Mouse (Mus musculus) yolk sac, embryonic 10.5 days (tissue): Measurements from ENCODE around the gene Rbm4.
A peak's percentile ranks its signal among the peaks of the same experiment; 100 is the strongest.
"Not testable (repeated sequence)": the region's sequence is repeated elsewhere in the genome, so short reads cannot be mapped to it uniquely, and the experiment has no call there.

Source experiments
- DNase-seq: peaks from one replicate; pipeline ENCODE4 v3.0.0-alpha.2; 2017; ENCODE audit warnings: low spot score

Rbm4 gene

GRCm38 (mm10) chr19:4797846-4798245, 4.1 kb upstream of the Rbm4 start:
- DNase-seq = no peak

DNA sequence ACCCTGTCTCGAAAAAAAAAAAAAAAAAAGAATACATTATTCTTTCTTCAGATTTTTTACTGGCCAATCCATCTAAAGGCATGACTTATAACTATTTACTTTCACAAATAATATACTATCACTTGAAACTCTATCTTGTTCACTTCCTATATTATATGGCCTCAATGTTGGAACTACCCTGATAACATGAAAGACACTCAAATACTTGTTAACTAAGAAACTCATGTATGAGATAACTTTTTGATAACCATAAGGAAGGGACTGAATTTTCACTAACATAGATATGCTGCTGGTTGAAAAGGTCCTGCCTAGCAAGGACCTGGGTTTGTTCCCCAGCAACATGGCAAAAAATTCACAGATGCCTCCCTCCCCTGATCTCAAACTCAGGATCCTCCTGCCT, 2.2 kb upstream of the Rbm4 start:
- DNase-seq = no peak

DNA sequence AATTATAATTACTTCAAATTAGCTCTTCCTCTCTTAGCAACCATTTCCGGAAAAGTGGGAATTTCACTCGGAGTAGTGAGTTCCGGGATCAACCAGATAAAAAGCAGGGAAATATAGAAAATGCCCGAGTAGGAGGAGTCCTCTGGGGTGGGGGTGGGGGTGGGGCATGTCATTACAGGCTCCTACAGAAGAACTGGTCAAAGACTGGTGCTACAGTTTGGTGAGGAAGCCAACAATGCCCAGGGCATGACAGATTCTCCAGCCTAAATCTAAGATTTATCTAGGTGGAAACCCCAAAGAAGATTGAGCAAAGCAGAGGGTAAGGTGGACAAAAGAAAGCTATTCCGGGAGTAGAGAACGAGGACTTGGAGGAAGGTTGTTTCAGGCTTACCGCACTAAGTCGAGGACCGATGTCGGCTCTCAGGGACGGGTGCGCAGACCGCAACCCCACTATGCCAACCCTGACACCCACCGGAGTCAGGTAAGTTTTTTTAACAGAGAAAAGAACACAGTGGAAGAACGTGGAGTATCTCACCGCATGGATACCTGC, 345 bp downstream of the Rbm4 start:
- DNase-seq = no peak

DNA sequence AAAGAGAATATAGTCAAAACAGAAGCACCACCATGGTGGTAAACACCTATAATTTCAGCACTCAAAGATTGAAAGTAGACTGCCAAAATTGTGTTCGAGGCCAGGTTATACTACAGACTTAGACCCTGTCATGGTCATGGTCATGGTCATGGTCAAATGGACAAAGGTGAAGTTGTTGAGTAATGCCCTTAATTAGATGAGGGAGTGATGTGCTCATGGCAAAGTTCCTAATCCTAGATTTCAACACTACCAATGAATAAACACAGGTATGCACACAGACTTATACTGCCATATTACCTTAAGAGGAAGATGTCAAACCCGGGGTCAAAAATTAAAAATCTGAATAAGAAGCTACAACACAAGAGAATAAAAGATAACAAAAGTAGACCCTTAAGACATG, 7.4 kb downstream of the Rbm4 start:
- no peak for DNase-seq

- no peak for DNase-seq
Measured at GRCm38 (mm10) chr19:4785206-4785605, 8.5 kb downstream of the Rbm4 start.

- DNase-seq = no peak
Measured at GRCm38 (mm10) chr19:4782891-4783290, 10.8 kb downstream of the Rbm4 start.

- no peak for DNase-seq
Measured at GRCm38 (mm10) chr19:4772785-4773184, 20.9 kb downstream of the Rbm4 start.

DNA sequence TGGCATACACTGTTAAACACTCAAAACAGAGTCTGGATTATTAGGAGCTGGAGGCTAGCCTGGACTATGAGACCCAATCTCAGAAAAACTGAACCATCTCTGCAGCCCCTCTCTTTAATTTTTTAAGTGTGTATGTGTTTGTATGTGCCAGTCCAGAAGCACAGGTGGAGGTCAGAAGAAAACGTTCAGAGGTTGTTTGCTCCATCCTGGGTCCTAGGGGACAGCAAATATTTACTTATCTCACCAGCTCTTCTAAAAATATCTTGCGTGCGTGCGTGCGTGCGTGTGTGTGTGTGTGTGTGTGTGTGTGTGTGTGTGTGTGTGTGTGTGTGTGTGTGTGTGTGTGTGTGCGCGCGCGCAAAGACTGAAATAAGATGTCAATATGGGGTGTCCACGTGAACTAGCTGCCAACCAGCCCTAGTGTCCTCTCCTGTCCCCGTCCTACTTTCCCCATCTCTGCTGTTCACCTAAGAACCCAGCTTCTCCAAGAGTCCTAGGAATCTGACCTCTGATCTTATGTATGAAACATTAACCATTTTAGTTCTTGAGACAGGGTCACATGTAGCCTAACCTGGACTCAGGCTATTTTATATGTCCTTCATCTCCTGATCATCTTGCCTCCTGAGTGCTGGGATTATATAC, 26.1 kb downstream of the Rbm4 start:
- DNase-seq = peak; percentile 52

- DNase-seq = no peak
Measured at GRCm38 (mm10) chr19:4762876-4763275, 30.8 kb downstream of the Rbm4 start.

GRCm38 (mm10) chr19:4760544-4760943, 33.2 kb downstream of the Rbm4 start:
- not testable (repeated sequence) for DNase-seq

DNA sequence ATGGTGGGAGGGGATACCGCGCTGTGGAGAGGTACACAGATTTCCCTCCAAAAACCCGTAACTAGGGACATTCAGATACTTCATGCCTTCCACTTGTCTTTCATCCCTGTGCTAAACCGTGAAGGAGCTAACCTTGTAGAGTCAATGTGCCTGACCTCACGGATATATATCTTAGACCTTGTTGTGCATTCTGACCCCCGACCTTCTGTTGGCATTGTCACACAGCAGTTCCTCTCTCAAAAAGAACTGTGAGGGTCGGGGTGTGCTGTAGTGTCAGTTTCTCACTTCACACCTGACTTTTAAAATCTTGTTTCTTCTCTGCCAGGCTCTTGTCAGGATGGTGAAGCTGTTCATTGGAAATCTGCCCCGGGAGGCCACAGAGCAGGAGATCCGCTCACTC, 36.8 kb downstream of the Rbm4 start:
- DNase-seq = no peak

DNA sequence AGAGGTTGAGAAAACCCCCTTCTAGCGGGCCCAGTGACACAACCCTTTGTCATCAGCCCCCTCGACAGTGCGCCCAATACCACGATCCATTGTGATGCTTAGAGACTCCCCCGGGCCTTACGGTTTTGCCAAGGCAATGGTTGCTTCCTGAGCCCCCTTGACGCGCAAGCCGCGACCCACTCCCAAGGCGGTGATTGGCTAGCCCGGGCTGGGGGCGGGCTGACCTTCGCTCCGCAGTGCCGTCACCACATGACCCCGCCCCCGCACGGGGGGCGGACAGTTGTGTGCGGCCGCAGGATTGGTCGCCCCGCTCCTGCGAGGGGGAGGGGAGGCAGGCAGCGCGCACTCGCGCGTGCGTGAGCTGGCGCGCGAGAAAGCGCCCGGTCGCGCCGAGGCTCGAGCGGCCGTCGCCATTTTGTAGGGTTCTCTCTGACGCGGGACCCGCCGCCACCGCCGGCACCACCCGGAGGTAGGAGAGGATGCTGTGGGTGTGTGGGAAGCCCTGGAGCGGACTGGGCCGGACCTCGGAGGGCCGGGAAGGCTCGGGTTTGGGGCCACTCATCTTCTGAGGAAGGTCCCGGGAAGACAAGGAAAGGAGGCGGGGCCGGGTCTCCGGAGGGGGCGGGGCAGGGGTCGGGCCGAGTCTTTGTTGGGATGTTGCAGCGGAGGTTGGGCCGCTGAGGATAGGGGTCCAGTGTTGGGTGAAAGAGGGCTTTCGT, 37.3 kb downstream of the Rbm4 start, which contains the start of gene Rbm4b:
Gene Rbm4b, plus strand, starts transcription at position 305 of the 719 bp plus-strand sequence.
- DNase-seq = peak; percentile 95

- DNase-seq = peak; percentile 79
Measured at GRCm38 (mm10) chr19:4755565-4756192, 38.0 kb downstream of the Rbm4 start.

GRCm38 (mm10) chr19:4749975-4750374, 43.7 kb downstream of the Rbm4 start:
- no peak for DNase-seq

- DNase-seq = no peak
Measured at GRCm38 (mm10) chr19:4748493-4748892, 45.2 kb downstream of the Rbm4 start.

DNA sequence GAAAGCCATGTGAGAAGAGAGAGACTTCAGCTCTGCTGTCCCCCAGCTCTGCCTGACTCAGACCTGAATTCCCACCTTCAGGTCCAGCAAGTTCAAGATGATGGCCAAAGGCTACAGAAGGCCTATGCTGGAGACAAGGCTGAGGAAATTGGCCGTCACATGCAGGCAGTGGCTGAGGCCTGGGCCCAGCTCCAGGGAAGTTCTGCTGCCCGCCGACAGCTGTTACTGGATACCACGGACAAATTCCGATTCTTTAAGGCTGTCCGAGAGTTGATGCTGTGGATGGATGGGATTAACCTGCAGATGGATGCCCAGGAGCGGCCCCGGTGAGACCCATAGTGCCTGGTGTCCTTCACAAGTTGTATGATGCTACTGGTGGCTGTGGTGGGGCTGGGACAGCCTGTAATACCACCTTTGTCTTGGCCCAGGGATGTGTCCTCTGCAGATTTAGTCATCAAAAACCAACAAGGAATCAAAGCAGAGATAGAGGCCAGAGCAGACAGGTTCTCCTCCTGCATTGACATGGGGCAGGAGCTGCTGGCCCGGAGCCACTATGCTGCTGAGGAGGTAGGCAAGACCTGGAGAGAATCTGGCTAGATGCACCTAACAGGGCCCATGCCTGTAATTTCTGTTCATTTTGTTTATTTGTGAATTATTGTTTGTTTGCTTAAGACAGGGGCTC, 45.9 kb downstream of the Rbm4 start:
- DNase-seq = no peak

GRCm38 (mm10) chr19:4746611-4747010, 47.1 kb downstream of the Rbm4 start:
- no peak for DNase-seq

- no peak for DNase-seq
Measured at GRCm38 (mm10) chr19:4745681-4746080, 48.0 kb downstream of the Rbm4 start.

DNA sequence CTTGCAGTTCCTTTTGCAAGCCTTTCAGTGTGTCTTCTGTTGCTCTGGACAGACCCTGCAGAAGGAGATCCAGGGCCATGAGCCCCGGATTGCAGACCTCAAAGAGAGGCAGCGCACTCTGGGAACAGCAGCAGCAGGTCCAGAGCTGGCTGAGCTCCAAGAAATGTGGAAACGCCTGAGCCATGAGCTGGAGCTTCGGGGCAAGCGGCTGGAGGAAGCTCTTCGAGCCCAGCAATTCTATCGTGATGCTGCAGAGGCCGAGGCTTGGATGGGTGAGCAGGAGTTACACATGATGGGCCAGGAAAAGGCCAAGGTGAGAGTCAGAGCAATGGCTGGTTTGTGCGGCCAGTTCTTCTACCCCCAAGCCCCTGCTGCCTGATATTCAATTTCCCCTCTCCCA, 48.6 kb downstream of the Rbm4 start:
- no peak for DNase-seq

DNA sequence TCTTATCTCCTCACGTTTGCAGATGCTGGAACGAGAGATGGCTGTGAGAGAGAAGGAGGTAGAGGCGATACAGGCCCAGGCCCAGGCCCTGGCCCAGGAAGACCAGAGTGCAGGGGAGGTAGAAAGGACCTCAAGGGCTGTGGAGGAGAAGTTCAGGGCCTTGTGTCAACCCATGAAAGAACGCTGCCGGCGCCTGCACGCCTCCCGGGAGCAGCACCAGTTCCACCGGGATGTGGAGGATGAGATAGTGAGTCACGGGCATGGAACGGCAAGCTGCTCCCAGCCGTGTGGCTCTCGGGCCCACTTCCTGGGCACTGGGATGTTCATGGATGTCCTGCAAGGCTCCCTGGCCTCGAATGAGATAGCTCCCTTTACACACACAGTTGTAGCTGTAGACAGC, 49.7 kb downstream of the Rbm4 start:
- no peak for DNase-seq

DNA sequence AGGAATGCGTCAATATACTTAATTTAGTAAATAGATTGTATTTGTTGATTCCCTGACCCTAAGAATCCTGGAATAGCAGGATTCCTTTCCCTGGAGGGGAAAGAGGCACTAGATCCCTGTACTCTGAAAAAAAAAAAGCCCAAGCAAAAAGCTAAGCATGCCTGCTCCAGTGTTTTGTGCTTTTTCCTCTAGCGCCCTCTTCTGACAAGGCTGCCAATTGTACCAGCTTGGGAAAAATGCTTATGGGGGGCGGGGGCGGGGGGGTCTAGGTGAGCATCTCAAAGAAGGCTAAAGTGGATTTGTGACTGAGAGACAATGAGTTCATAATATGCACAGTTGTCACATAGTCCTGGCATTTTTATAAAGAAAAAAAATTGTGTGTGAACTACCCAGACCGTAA, 50.2 kb downstream of the Rbm4 start:
- DNase-seq = no peak

GRCm38 (mm10) chr19:4742229-4742628, 51.5 kb downstream of the Rbm4 start:
- no peak for DNase-seq
